Mouse (Mus musculus) mesoderm, embryonic 11.5 days (tissue): ENCODE measurements around the gene Cd101.

Experiments
- DNase-seq: peaks from one replicate; pipeline ENCODE4 v3.0.0-alpha.2; 2012; ENCODE audit warnings: low read depth, low spot score

Cd101 gene

DNA sequence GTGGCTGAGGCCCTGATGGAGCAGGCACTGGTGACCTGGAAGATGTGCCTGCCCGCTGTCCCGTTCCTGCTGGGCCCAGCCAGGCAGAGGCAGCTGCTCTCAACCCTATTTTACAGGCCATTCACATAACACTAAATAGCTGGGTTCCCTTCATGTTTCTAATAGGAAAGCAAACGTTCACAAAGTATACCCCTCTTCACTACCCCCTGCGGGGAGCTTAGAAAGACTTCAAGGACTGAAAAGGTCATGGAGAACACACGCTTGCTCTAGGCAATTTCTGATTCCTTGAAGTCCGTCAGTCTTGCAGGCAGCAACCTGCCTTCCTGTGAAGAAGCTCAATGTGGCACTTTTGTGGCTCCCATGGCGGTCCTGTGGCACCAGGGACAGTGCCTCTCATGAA, 12.6 kb upstream of the Cd101 start:
- peak; percentile 5 for DNase-seq

DNA sequence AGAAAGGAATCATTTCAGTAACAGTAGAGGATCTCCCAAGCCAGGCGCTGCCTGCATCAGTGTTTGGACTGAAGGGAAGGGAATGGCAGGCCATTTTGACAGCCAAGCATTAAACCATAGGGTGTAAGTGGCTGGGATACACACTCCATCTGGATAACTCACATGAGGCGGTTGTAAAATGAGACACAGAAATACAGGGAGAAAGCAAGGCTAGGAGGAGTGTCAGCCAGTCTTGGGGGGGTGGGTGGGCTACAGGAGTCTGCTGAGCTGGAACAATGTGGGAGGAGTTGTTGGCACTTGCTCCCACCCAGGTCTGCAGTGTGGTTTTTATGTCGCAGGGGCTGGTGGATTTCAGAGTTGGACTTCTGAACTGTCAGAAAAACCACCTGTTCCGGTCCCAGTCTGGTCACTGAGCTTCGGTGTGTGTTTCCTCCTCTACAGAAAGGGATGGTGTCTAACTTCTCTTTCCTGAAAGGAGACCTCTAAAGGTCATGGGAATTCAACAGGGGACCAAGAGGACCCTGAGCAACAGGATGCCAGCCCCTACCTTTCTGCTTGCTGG, 8.7 kb upstream of the Cd101 start:
- no peak for DNase-seq

DNA sequence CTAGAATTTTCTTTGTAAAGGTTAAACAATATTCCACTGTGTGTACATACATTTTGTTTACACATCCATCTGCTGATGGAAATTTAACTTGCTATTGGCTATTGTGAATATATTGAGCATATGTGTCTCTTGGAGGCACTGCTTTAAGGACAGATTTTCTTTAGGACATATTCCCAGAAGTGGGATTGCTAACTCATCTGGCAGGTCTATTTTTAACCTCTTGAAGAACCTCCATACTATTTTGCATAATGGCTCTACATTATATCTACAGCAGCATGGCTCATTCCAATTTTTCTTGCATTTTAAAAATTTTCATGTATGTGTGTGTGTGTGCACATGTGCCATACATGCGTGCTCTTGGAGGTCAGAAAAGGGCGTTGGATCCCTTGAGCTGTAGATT, 6.6 kb upstream of the Cd101 start:
- DNase-seq = no peak

DNA sequence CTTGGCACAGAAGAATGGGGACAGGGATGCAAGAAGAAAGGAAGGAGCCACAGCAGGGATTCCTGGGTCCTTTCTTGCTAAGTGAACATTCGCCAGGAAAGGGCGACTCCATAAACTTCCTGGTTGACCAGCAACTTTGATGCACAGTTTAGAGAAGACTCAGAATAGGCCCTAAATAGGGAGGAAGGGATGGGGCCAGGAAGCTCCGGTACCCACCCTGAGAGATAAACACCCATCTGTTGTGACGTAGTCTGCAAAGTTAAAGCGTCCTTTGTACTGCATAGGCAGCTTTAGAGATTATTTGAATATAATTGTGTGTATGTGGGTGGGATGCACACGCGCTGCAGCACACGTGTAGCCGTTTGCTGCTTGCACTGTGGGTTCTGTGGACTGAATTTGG, 5.2 kb upstream of the Cd101 start:
- DNase-seq = no peak

DNA sequence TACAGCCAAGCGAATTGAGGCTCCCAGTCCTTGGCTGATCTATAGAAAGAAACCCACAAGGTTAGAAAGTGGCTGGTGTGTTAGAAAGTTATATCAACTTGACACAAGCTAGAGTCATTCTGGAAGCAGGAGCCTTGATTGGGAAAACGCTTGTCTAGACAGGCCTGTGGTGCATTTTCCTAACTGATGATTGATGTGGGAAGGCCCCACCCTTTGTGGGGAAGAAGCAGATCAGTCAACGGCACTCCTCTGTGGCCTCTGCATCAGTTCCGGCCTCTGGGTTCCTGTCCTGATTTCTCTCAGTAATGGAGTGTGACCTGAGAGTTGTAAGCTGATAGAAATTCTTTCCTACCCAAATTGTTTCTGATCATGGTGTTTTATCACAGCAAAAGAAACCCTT, 4.3 kb upstream of the Cd101 start:
- no peak for DNase-seq

DNA sequence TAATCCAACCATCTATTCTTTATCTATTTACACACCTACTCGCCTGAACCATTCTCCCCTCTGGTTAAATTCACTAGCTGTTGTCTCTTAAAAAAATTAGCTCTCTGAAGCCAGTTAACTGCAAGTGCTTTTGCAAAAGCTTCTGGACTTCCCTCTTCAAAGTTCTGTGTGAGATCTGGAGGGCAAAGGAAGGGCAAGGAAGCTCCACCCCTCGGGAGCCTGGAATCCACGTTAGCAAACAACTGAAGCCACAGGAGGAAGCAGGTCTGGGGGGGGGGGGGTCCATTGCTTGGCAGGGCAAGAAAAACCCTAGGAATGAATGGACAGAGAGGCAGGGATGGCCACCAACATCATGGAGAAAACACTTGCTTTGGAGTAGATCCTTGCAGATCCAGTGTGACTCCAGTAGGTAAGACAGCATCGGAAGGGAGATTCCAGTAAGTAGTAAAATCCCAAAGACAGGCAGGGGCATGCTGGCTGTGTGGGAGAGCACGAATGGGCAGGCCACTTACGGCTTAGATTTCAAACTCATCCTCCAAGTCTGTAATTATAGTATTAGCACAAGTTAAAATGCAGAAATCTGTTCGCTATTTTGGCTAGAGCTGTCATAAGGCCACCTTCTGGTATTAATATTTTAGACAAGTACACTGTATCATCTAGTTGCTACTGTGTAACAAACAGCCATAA, 2.2 kb upstream of the Cd101 start:
- no peak for DNase-seq

DNA sequence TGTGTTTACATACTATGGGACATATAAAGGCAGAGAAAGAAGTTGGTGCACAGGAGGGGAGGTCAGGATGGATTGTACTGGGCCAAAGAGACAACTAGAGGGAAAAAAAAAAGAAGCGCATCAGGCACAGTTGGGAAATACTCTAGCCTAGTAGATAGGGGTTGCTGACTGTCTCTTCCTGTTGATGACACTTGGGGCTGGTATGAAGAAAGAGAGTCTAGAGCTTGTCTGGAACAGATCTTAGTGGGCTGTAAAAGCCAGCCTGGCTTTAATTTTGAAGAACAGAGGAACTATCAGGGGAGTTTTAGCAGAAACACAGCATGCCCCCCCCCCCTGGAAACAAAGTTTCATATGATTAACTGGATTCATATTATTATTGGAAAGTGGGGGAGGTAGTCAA, 1.3 kb upstream of the Cd101 start:
- DNase-seq = no peak

DNA sequence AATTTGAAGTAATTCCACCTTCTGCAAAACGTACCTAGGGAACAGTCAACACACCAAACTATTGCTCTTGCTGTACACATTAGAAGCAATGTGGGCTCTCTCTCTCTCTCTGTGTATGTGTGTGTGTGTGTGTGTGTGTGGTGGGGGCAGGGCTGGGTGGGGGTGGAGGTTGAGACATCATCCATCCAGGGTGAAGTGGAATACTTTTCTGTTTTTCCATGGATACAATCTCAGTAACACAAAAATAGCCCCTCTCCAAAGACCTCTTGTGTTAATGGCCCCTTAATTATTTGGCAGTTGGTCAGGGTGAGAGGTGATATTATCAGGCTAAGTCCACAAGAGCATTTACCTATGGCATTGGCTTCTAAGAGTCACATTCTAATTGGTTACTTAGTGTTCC, 2.6 kb downstream of the Cd101 start:
- no peak for DNase-seq

DNA sequence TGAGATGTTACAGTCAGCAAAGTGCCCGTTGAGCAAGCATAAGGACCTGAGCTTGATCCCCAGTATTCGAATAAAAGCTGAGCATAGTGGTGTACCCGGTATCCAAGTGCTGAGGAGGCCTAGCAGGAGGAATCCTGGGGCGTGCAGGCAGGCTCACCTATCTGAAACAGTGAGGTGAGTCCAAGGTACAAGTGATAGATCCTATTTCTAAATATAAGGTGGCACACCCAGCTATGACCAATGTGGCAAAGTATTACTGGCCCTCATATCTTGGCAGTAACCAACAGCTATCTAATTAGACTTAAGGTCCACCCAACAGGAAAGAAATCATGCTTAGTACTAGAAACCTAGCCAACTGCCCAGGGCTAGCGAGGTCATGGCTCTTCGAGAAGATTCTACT, 6.4 kb downstream of the Cd101 start:
- DNase-seq = no peak

DNA sequence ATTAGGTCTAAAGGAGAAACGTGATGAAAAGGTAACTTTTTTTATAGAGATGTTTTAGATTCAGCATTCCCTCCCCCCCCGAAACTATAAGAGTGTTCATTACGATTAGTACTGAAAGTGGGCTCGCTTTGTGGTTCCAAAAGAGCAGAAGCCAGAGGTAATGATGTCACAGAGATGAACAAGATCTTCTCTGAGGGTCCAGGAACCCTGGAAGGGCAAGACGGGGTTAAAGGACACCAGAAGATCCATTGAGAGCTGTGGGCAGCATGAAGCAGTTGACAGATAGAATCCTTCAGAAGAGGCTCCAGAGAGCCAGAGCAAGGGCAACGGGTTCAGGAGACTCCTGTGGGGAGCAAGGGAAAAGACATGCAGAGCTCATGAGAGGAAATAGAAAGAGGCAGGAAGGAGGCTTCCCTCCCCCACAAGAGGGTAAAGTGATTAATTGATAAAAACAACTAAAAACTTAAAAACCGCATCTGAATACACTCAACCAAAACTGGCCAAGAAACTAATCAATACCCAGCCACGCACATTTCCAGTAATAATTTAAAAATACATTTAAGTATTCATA, 7.8 kb downstream of the Cd101 start:
- DNase-seq = no peak

DNA sequence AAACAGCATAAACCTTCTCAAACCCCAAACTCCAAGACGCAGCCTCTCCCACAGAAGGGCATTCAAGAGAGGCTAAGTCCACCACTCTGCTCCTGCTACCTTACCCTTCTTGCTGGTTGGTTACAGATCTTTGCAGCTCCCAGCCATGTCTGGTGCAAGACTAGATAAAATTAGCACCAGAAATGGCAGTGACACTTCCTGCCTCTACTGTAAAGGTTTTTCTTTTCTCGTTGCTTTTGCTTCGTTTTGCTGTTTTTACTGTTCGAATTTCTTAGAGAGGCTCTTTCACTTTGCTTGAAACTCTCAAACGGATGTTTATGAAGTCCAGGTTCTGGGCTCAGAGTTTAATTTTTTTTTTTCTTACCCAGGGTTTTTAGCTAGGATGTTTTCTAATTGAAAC, 8.3 kb downstream of the Cd101 start:
- DNase-seq = no peak

DNA sequence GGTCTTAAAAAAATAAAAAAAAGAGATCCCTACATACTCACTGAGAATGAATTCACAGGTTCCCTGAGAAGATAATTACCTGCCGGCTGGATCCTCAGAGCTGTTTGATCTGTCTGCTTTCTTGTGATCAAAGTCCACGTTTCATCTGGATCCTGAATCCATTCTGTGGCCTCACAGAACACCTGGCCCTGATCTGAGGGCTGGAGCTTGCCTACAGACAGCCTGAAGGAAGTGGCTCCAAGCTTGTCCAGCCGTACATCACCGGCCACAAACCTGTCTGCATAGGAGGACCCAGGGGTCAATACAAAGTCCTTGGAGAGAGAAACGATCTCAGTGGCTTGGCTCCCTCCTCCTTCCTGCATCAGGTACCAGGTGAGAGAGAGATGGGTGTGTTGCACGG, 10.9 kb downstream of the Cd101 start:
- no peak for DNase-seq

DNA sequence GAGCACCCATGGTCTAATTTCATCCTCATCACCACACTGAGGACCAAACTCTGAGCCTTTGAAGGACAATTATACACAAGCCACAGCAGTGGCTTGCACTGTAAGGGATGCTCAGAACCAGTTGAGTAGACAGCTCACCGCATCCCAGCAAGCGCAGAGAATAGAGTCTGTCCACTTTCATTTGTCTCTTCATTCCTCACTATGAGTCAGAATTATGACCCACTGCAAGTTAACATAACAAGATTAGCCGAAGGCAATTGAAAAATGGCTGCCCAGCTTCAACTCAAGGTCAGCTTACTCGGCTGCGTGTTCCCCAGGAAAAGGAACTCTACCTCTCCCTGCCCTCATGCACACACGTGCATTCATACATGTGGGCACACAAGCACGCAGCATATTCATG, 13.3 kb downstream of the Cd101 start:
- no peak for DNase-seq

DNA sequence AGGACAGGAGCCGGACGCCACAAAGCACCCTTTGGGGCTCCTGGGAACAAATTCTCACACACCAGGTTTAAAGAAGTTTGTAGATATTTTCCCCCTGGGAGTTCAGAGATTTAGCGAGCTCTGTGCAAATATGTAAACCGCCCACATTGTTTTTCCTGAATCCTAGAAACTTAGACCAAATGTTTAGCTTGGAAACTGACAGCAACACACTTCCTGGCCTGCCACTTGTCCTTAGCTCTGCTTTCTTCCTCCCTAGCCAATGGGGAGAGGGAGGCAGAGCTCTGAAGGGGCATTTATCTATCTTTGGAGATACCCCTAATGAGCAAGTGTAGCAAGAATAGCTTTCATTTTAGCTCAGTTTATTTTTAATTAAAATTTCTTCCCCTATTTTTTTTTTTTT, 14.1 kb downstream of the Cd101 start:
- DNase-seq = no peak

DNA sequence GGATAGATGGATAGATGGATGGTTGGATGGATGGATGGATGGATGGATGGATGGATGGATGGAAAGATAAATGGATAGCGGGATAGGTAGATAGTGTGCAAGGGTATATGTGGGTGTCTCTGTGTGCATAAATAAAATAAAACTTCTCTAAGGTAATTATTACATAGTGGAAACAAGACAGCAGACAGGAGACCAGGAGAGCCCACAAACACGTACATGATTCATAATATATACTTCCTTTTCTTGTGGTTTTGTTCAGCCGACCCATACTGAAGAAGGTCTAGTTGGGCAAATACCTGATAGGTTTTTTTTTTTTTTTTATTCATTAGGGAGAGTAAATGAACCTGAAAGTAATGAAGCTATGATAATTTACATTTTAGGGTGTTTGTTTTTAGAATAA, 15.8 kb downstream of the Cd101 start:
- no peak for DNase-seq

DNA sequence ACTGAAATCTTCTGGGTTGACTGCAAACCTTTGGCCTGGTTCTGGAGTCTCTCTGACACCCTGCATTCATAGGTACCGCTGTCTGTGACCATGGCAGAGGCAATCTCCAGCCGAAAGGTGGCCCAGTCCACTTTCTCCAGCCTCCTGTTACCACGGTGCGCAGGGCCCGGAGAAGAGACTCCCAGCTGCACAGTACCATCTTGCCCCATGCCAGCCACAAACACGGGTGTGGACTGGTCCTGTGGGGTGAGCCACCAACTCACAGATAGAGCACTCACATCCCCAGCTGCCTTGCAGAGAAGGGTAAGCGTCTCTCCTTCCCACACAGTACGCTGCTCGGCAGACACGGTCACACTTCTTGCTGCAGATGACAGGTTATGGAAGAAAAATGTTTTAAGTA, 16.4 kb downstream of the Cd101 start:
- no peak for DNase-seq

DNA sequence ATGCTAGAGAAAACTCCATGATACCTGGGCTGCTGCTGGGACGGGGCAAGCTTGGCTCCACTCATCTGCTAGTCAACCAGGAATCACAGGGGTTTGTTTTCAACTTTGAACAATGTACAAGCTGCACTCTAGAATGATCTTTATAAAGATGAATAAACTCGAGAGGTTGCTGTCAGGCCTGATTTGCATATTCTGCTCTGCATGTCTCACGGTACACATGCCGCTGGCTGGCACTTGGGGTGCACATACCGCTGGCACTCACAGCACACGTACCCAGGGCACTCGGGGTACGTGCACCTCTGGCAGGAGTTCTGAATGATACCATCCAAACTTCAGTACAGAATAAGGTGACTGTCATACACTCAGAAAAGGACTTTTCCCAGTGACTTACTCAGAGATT, 16.8 kb downstream of the Cd101 start:
- no peak for DNase-seq

DNA sequence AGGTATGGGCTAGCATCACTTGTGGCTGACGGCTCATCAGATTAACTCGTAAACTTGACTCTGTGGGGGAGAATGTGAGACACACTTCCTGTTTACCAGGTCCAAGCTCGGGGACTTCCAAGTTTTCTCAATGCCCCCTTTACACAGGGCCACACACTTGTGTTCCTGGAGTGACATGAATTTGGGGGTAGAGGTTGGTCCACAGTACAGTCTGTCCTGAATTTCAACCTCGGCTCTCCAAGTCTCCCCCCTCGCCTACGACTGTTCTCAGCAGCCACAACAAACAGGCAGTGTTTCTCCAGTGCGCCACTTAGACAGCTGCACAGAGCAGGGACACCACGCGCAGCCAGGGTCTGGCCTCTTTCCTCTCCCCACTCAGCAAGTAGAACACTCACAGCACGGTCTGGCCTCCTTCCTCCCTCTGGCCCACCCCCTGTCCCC, 17.2 kb downstream of the Cd101 start:
- DNase-seq = no peak

DNA sequence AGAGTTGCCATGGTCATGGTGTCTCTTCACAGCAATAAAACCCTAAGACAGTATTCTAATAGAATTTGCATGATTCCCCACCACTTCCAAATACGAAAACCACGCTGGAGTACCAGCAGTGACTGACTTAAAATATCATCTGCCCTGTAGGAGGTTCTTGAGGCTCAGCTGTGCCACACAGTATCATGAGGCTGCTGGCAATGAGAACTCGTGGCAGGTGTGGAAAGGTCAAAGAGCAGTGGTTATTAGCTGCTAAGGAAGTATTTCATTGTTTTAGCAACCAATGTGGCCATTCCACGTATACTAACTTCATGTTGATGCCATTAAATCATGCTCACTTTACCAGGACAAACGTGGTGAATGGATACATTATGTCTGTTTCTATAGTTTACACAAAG, 18.2 kb downstream of the Cd101 start:
- DNase-seq = peak; percentile 24

DNA sequence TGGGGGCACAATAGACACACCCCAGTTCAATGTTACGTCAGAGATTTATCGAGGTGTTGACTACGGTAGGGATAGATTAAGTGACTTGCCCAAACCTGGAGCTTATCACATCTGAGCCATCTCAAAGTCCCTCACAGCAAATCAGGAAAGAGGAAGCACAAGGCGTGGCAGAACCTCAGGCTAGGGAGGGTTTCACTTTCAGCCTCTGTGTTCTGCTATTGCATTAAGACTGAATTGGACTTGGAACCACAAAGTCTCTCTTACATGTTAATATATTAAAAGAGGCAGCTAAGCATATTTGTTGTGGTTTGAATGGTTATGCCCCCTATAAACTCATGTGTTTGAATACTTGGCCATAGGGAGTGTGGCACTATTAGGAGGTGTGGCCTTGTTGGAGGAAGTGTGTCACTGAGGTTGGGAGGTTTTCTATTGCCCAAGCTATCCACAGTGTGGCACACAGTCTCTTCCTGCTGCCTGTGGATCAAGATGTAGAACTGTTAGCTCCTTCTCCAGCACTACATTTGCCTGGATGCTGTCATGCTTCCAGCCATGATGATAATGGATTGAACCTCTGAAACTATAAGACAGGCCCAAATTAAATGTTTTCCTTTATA, 18.7 kb downstream of the Cd101 start:
- no peak for DNase-seq

DNA sequence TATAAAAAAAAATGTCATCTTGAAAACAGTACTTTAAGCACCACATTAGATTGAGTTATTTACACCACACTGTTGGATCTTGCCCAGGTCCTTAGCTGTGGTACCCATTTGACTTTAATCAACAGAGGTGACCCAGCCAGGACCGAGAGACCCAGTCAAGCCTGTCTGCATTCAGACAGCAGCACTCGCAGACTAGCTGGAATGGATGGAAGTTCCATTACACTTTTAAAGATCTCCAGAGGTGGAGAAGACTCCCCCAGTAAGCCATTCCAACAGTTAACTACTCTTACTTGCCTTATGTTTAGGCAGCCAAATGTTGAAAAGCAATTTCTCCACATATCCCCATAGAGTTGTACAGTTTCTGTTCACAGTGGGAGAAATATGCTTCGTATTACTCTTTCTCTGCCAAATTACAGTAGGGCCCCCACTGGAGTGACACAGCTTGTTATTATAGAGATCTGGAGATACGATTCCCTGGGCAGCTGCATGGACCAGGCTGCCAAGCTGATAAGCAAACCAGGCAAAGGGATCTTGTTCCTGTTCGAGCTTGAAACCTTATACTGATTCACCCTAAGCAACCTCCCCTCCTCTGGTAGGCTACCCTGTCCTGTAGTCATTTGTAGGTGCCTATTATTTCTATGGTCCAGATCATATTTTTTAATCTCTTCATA, 22.1 kb downstream of the Cd101 start:
- DNase-seq = no peak

DNA sequence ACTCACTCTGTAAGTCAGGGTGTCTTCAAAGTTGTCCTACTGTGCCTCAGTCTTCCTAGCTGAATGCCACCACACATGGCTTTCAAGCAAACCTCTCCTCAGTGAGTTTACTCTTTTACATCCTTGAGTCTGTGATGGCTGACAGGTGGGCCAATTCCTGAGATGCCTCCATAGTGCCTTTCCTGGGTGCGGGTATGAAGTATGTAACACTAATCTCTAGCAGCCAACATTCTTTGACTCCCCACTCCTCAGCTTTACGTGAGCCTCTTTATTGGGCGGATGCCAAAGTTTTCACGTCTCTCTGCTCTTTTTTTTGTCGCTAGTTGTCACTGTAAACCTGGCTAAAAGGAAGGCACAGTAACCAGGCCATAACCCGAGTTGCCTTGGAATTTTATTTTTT, 24.0 kb downstream of the Cd101 start:
- DNase-seq = no peak
